Mouse (Mus musculus) layer of hippocampus, postnatal 14 days (tissue): Measurements from ENCODE around the gene Kir3dl2. TPM values are rescaled to one million over a fixed set of nuclear protein-coding genes. Genes with fewer than 3 reads are reported as not detected.
"Not testable (repeated sequence)": the region's sequence is repeated elsewhere in the genome, so short reads cannot be mapped to it uniquely, and the experiment has no call there.

Source experiments
- DNase-seq, 2 experiments: peaks; one replicate each; pipeline ENCODE4 v3.0.0; 2021 to 2022; ENCODE audit warnings: low spot score in 2 of 2, mixed read lengths in 1 of 2
- long read RNA-seq, 2 experiments: library from polyadenylated mRNA; stranded (forward); transcript quantifications; one replicate each; pipeline ENCODE4 v2.0.0; 2021
- total RNA-seq, 2 experiments: library from RNA; stranded (reverse); gene quantifications; 2 replicates each; pipeline ENCODE4 v1.2.3; 2021

The Kir3dl2 gene
- total RNA-seq: under 1 TPM in 1 of 2 experiments, not detected in 1; 0.21 TPM
- long read RNA-seq, experiment 1: 0 reads
- long read RNA-seq, experiment 2, partial matches to known transcripts: 0 of 1 reads
- long read RNA-seq, experiment 2, other reads (novel, unspliced or antisense): 1 of 1 reads

DNA sequence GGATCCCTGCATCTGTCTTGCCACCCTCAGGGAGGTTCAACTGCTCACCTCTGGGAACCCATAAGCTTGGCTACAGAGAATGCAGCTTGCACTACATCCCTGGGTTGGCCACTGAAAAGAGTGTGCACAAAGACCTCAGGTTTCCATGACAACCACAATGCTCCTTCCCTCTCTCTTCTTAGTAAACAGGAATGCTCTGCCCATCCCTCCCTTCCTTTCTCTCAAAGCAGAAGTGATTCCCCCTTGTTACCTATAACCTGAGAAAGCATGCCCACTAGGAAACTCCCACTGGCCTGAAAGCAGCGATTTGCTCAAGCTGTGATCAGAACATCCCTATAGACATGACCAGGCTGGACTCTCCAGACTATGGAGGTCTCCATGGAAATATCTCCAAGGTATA, at the start of gene Kir3dl2:
Kir3dl2 (minus strand) TSS at position 101 of the 400 bp plus-strand sequence.
- DNase-seq: not testable (repeated sequence)

- DNase-seq: no peak
These were observed 47.0 kb upstream of the Kir3dl2 start for GRCm38 (mm10) chrX:136590897-136591257.

- DNase-seq: peak; percentile 58 to 79
These were observed 46.5 kb upstream of the Kir3dl2 start, which contains the start of gene Tceal3 for GRCm38 (mm10) chrX:136590199-136590896. Tceal3 (plus strand) TSS chrX:136590842.

GRCm38 (mm10) chrX:136584617-136585016, 40.8 kb upstream of the Kir3dl2 start:
- no peak for DNase-seq

DNA sequence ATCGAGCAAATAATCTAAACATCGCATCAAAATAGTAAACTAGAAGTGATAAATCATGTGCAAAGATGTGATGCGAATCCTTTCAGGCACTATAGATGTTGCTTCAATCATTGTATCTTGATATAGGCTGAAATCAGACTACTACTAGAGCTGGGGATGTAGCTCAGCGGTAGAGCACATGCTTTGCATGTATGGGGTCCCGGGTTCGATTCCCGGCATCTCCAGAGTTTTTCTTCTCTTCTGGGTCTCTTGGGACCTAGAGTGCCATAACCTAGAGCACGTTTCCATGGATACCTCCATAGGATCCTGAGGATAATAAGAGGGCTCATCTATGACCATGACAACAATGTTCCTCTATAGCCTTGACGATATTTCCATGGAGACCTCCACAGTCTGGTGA, 25.2 kb upstream of the Kir3dl2 start:
- not testable (repeated sequence) for DNase-seq

DNA sequence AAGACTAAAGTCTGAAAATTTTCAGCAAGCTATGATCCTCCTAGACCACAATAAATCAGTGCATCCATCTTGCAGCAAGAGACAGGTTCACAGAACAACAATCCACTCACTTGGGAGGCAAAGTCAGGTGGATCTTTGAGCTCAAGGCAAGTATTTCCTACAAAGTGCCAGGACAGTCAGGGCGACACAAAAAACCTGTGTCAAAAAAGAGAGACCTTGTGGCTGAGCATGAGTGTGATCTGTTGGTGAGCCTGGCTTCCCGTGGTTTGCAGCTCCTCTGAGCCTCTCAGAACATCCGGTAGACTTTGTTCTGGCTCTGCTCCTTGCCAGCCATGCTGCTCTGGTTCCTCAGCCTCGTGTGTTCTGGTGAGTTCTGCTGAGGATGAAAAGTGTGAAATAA, 26.2 kb downstream of the Kir3dl2 start, which contains the start of gene Kir3dl1:
Kir3dl1 (plus strand) TSS at position 301 of the 400 bp plus-strand sequence.
- DNase-seq: not testable (repeated sequence)

Other genes starting within 250 kb of the Kir3dl2 start
- gene Kir3dl1, start 26.1 kb downstream of the Kir3dl2 start, total RNA-seq: not detected
- 100 to 1,000 TPM; 130 to 142 TPM for gene Tceal3, start 46.8 kb upstream of the Kir3dl2 start, total RNA-seq
- gene Tceal1, start 163.9 kb upstream of the Kir3dl2 start, total RNA-seq: 10 to 100 TPM; 11.2 to 12.8 TPM
- gene Morf4l2, start 199.6 kb upstream of the Kir3dl2 start, total RNA-seq: 100 to 1,000 TPM; 411 to 425 TPM
- gene Glra4, start 236.1 kb upstream of the Kir3dl2 start, total RNA-seq: not detected